Mouse (Mus musculus): ENCODE measurements around the gene Fbxl7.

Gene Fbxl7

GRCm38 (mm10) chr15:26501024-26501423, 394.4 kb downstream of the Fbxl7 start:
- no peak for DNase-seq (ENCODE audit: low read depth, low spot score)

Measured in ES-CJ7 (cell line).